Mouse (Mus musculus) stomach, embryonic 16.5 days (tissue): Measurements from ENCODE around the gene Slc45a2. TPM values are rescaled to one million over a fixed set of nuclear protein-coding genes. Genes with fewer than 3 reads are reported as not detected.

Source experiments
- ATAC-seq: fragments of 200-750 bp; cut with Nextera tagmentation; 2 replicates; pipeline ENCODE4 v1.8.0; 2017; ENCODE audit warnings: moderate number of reproducible peaks, moderate TSS enrichment; ENCODE audit not compliant: insufficient read depth, low FRiP score
- H3K27ac ChIP-seq: fragments of 300-500 bp; sonication (generic); 2 replicates; pipeline ENCODE4 v1.5.1; 2014; ENCODE audit warnings: low read length
- H3K27me3 ChIP-seq: fragments of 300-500 bp; sonication (generic); 2 replicates; pipeline ENCODE4 v1.6.1; 2014; ENCODE audit warnings: low read length, control low read depth, mixed read lengths; ENCODE audit not compliant: control insufficient read depth, insufficient read depth
- H3K36me3 ChIP-seq: fragments of 300-500 bp; sonication (generic); 2 replicates; pipeline ENCODE4 v1.6.1; 2014; ENCODE audit warnings: low read length; ENCODE audit not compliant: control insufficient read depth, insufficient read depth
- H3K4me1 ChIP-seq: fragments of 300-500 bp; sonication (generic); 2 replicates; pipeline ENCODE4 v1.6.1; 2014; ENCODE audit warnings: low read length, control low read depth, mixed read lengths; ENCODE audit not compliant: control insufficient read depth, insufficient read depth
- H3K4me2 ChIP-seq: fragments of 300-500 bp; sonication (generic); 2 replicates; pipeline ENCODE4 v1.6.1; 2014; ENCODE audit warnings: low read depth, low read length, mixed read lengths
- H3K4me3 ChIP-seq: fragments of 300-500 bp; sonication (generic); replicated peaks from 2 replicates; pipeline ENCODE4 v1.5.1; 2014; ENCODE audit warnings: mild to moderate bottlenecking, low read length
- H3K9ac ChIP-seq: fragments of 300-500 bp; sonication (generic); 2 replicates; pipeline ENCODE4 v1.6.1; 2014; ENCODE audit warnings: low read length
- H3K9me3 ChIP-seq: fragments of 300-500 bp; sonication (generic); replicated peaks from 2 replicates; pipeline ENCODE4 v1.6.1; 2016; ENCODE audit warnings: low read length, control low read depth; ENCODE audit not compliant: control insufficient read depth
- WGBS: fragments of 180-500 bp; shearing (Covaris S2); extraction: QIAGEN DNeasy Blood & Tissue Kit; methylation state at CpG from one replicate; pipeline ENCODE4 v1.1.7; 2014; 5-methylcytosine and 5-hydroxymethylcytosine counted together
- polyA plus RNA-seq: library from polyadenylated mRNA; unstranded; fragments of >200 nt; fragmentation: Nextera tagmentation; extraction: Ambion mirVana; gene quantifications from 2 replicates; pipeline ENCODE4 v1.2.1, GENCODE M21; 2015

Slc45a2 gene
- polyA plus RNA-seq, 1 experiment from 2014 or later, result not detected

DNA sequence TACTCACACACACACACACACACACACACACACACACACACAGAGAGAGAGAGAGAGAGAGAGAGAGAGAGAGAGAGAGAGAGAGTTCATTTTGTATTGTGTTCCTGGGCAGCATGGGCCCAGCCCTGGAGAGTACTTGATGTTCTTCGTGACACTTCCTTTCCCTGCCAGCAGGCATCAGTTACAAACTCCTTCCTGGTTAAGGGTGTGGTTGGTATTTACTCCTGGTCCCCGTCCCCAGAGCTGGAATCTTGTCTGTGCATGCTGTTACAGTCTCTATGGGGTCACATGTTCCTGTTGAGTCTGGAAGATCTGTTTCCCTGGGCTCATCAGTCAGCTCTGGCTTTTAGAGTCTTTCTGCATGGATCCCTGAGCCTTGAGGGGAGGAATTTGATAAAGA, 10.1 kb upstream of the Slc45a2 start:
- 45% methylated on average over 2 of the region's 2 CpGs for WGBS
- Histone ChIP-seq H3K9ac (no peak overlapping the region), H3K4me3 (no peak overlapping the region), H3K27ac (no peak overlapping the region; the same call in 1 of the 2 replicates), H3K9me3 (no peaks in the 10 kb centered on the region), H3K27me3 (no peaks in the 10 kb centered on the region), H3K36me3 (0 out of 2 replicates have a peak, but pooled peaks cover 5% of the 10 kb centered on the region), H3K4me1 (no peaks in the 10 kb centered on the region), H3K4me2 (no peak overlapping the region)
- no peak for ATAC-seq

DNA sequence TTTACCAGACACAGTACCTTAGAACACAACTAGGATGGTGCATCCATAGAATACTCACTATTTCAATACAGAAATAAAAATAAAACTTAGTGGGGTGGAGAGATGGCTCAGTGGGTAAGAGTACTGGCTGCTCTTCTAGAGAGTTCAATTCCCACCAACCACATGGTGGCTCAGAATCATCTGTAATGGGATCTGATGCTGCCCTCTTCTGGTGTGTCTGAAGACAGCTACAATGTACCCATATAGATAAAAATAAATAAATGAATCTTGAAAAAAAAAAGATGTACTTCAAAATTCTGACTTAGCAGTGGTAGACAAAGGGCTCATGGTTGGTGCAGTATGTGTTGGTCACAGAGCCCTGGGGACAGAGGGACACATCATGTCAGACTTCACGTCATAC, 9.0 kb upstream of the Slc45a2 start:
- Histone ChIP-seq H3K4me1 (no peaks in the 10 kb centered on the region), H3K9me3 (no peaks in the 10 kb centered on the region), H3K27me3 (no peaks in the 10 kb centered on the region), H3K27ac (no peak overlapping the region), H3K9ac (no peak overlapping the region), H3K4me2 (no peak overlapping the region), H3K4me3 (no peak overlapping the region), H3K36me3 (0 out of 2 replicates have a peak, but pooled peaks cover 5% of the 10 kb centered on the region)
- ATAC-seq, result no peak
- WGBS, result 46% methylated on average over 1 of the region's 1 CpGs

DNA sequence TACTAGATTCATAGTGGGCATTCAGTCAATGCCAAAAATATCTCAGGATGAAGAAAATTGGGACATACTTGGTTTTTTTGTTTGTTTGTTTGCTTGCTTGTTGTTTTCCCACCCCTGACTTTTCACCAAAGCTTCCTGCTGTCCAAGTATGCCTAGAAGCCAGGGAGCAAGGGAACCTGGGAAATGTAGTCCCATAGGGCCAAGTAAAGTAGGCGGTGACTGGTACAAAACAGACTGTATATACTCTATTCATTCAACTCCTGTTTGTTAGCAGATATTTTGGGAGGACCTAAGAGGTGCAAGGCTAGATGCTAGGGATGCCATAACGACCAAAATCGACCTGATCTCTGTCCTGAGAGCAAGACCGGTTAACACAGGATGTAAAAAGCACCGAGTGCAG, 689 bp upstream of the Slc45a2 start:
- Histone ChIP-seq H3K4me2 (no peak overlapping the region), H3K4me1 (no peaks in the 10 kb centered on the region), H3K36me3 (no peaks in the 10 kb centered on the region), H3K9ac (no peak overlapping the region), H3K9me3 (no peaks in the 10 kb centered on the region), H3K27me3 (no peaks in the 10 kb centered on the region), H3K4me3 (no peak overlapping the region), H3K27ac (no peak overlapping the region)
- ATAC-seq, result no peak
- WGBS, result 44% methylated on average over 5 of the region's 5 CpGs

DNA sequence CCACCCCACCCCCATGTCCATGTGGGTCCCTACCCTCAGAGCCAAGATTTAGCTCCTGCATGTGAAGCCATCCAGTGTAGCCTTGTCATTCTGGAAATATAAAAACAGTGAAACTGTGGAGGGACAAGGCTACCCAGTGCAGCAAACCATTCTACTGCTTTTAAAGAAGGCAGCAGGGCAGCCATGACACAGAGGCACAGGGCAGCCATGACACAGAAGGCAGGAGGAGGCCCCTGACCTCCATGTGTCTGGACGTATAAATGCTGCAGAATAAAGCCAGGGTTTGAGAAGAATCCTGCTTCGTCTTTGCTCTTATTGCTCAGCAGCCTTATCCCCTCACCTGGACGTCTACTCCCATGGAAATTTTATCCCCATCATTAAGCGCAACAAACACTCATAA, 3.3 kb downstream of the Slc45a2 start:
- no peak overlapping the region for H3K9ac ChIP-seq
- H3K36me3 ChIP-seq, result no peaks in the 10 kb centered on the region
- no peaks in the 10 kb centered on the region for H3K27me3 ChIP-seq
- H3K4me2 ChIP-seq, result no peak overlapping the region
- 84% methylated on average over 4 of the region's 4 CpGs for WGBS
- H3K9me3 ChIP-seq, result no peaks in the 10 kb centered on the region
- H3K4me3 ChIP-seq, result no peak overlapping the region
- no peak for ATAC-seq
- H3K27ac ChIP-seq, result no peak overlapping the region
- no peaks in the 10 kb centered on the region for H3K4me1 ChIP-seq

DNA sequence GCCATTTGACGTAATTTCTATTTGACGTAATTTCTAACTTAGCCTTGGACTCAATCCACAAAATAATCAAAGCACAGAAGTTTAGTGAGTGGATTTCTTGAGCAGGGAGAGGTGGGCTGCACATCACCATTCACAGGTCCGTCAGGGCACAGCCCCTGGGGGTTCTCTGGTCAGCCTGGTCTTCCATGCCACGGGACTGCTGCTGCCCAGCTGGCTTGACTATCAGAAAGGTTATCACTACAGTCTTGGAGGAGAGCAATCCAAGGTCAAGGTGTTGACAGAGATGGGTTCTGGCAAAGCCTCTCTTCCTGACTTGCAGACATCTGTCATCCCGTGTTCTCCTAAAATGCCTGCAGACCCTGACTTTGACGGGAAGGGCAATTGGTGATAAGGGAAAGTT, 4.1 kb downstream of the Slc45a2 start:
- Histone ChIP-seq H3K9me3 (no peaks in the 10 kb centered on the region), H3K36me3 (no peaks in the 10 kb centered on the region), H3K4me2 (no peak overlapping the region), H3K4me1 (no peaks in the 10 kb centered on the region), H3K27ac (no peak overlapping the region), H3K4me3 (no peak overlapping the region), H3K27me3 (no peaks in the 10 kb centered on the region), H3K9ac (no peak overlapping the region)
- ATAC-seq, result no peak
- WGBS, result 61% methylated on average over 6 of the region's 6 CpGs

DNA sequence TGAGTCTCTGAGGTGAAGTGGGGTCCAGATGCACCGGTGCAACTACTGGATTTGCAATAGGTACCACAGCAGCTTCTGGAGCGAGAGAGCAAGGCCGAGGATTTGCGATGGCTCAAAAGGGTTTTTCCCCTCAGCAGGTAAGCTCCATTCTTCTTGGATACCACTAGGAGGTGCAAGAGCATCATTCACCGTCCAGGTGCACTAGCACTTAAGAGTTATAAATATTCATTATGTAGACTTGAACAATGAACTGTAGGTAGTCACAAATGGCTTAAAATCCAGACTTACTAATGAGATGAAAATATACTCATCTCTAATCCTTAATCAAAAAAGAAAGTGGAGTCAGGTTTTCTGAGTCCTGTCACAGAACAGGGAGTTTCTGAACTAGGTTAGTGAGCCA, 8.2 kb downstream of the Slc45a2 start:
- Histone ChIP-seq H3K9ac (no peak overlapping the region), H3K36me3 (no peaks in the 10 kb centered on the region), H3K4me2 (no peak overlapping the region), H3K4me1 (no peaks in the 10 kb centered on the region), H3K4me3 (no peak overlapping the region), H3K27ac (no peak overlapping the region), H3K9me3 (no peaks in the 10 kb centered on the region), H3K27me3 (no peaks in the 10 kb centered on the region)
- 29% methylated on average over 5 of the region's 5 CpGs for WGBS
- no peak for ATAC-seq

DNA sequence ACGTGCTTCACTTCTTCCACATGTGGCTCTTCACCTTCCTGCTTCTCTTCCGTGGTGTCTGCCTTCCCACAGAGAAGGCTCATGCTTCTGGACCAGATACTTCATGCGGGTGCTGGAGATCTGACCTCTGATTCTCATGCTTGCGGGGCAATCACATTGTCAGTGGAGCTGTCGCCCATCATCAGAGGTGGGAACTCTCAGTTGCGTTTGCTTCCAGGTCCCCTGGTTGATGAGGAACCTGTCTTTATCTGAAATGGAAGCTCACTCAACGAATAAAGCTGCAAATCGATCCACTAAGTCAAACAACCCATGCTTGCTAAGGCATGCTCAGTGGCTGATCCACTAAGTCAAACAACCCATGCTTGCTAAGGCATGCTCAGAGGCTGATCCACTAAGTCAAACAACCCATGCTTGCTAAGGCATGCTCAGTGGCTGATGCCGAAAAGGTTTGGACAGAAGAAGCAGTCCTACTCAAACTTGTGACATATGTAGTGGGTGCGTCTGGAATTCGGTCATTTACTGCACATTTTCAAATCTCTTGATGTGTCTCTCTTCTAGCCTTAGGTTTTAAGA, 10.5 kb downstream of the Slc45a2 start:
- H3K36me3 ChIP-seq, result no peaks in the 10 kb centered on the region
- whole genome bisulfite sequencing, result 60% methylated on average over 11 of the region's 11 CpGs
- no peak overlapping the region for H3K4me3 ChIP-seq
- no peaks in the 10 kb centered on the region for H3K27me3 ChIP-seq
- H3K4me2 ChIP-seq, result no peak overlapping the region
- H3K27ac ChIP-seq, result no peak overlapping the region; the same call in 1 of the 2 replicates
- no peaks in the 10 kb centered on the region for H3K4me1 ChIP-seq
- H3K9ac ChIP-seq, result no peak overlapping the region
- ATAC-seq, result no peak
- H3K9me3 ChIP-seq, result no peaks in the 10 kb centered on the region

DNA sequence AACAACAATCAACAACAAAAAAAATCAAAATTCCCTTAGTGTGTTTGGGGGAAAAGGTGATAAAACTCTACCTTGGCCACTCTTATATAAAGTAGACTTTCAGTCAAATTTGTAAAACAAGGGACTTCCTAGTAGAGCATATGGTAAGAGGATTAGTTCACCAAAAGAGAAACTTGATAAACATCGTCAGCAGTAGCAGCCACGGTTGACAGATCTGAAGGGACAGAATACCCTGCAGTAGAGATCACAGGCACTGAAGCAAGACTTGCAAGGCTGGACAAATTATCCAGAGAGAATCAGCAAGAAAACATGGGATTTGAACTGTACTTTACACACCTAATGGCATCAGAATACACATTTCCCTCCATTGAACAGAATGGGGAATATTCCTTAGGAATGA, 14.4 kb downstream of the Slc45a2 start:
- no peak overlapping the region for H3K4me3 ChIP-seq
- H3K27me3 ChIP-seq, result no peaks in the 10 kb centered on the region
- 59% methylated on average over 2 of the region's 2 CpGs for WGBS
- H3K9ac ChIP-seq, result no peak overlapping the region
- no peak overlapping the region for H3K4me2 ChIP-seq
- no peak for ATAC-seq
- H3K4me1 ChIP-seq, result no peaks in the 10 kb centered on the region
- no peak overlapping the region for H3K27ac ChIP-seq
- no peaks in the 10 kb centered on the region for H3K36me3 ChIP-seq
- no peaks in the 10 kb centered on the region for H3K9me3 ChIP-seq

DNA sequence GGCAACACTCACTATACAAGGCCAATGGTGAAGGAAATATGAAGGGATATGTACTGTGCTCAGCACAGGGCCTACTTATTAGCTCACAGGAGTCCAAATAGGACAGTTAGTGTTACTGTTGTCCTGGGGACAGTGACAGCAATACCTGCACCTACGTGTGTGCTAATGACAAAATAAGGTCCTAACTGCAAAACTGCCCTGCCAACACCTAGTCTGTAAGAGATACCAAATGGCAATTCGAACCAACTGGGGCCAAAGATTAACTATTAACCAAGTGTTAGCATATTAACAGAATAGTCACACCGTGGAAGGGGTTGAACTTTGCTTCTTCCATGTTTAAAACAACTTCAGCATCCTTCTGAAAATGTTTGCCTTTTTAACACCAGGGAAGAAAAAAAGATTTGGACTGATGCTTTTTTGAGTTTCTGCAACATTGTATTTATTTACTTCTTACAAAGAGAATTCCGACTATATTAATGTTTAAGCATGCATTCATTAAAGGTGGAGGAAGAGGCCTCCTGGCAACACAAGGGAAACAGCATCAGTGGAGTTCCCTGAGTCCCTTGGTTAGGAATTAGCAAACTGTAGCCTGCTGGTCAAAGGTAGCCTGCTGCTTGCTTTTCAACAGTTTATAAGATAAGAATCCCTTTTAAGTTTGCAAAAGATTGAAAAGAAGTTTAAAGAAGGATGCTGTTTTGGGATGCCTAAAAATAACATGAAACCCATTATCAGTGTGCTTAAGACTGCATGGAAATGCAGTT, 26.5 kb downstream of the Slc45a2 start:
- Histone ChIP-seq H3K27ac (no peak overlapping the region), H3K9me3 (no peaks in the 10 kb centered on the region), H3K4me1 (no peaks in the 10 kb centered on the region), H3K36me3 (no peaks in the 10 kb centered on the region), H3K27me3 (no peaks in the 10 kb centered on the region), H3K4me3 (no peak overlapping the region), H3K9ac (no peak overlapping the region), H3K4me2 (no peak overlapping the region)
- 42% methylated on average over 4 of the region's 4 CpGs for WGBS
- ATAC-seq, result no peak
